Mouse (Mus musculus) kidney, embryonic 15.5 days (tissue): ENCODE measurements around the gene Miga2. TPM values are rescaled to one million over a fixed set of nuclear protein-coding genes. Genes with fewer than 3 reads are reported as not detected.

Experiments used
- ATAC-seq: fragments of 200-750 bp; cut with Nextera tagmentation; replicated peaks from 2 replicates; pipeline ENCODE4 v1.8.0; 2017; ENCODE audit warnings: moderate TSS enrichment; ENCODE audit not compliant: low FRiP score
- H3K27ac ChIP-seq: fragments of 300-500 bp; sonication (generic); 2 replicates; pipeline ENCODE4 v1.5.1; 2015; ENCODE audit warnings: mild to moderate bottlenecking, inconsistent platforms
- H3K27me3 ChIP-seq: fragments of 300-500 bp; sonication (generic); 2 replicates; pipeline ENCODE4 v1.6.1; 2015; ENCODE audit warnings: inconsistent platforms
- H3K36me3 ChIP-seq: fragments of 300-500 bp; sonication (generic); 2 replicates; pipeline ENCODE4 v1.6.1; 2015; ENCODE audit warnings: inconsistent platforms
- H3K4me1 ChIP-seq: fragments of 300-500 bp; sonication (generic); 2 replicates; pipeline ENCODE4 v1.6.1; 2015; ENCODE audit warnings: inconsistent platforms
- H3K4me2 ChIP-seq: fragments of 300-500 bp; sonication (generic); 2 replicates; pipeline ENCODE4 v1.6.1; 2015; ENCODE audit warnings: moderate library complexity, mild to moderate bottlenecking, inconsistent platforms
- H3K4me3 ChIP-seq: fragments of 300-500 bp; sonication (generic); replicated peaks from 2 replicates; pipeline ENCODE4 v1.5.1; 2015; ENCODE audit warnings: mild to moderate bottlenecking, inconsistent platforms
- H3K9ac ChIP-seq: fragments of 300-500 bp; sonication (generic); 2 replicates; pipeline ENCODE4 v1.6.1; 2015; ENCODE audit warnings: mild to moderate bottlenecking, inconsistent platforms
- H3K9me3 ChIP-seq: fragments of 300-500 bp; sonication (generic); replicated peaks from 2 replicates; pipeline ENCODE4 v1.6.1; 2016; ENCODE audit warnings: inconsistent platforms
- WGBS: fragments of 180-500 bp; shearing (Covaris S2); methylation state at CpG from one replicate; pipeline ENCODE4 v1.1.7; 2015; ENCODE audit warnings: mixed read lengths; 5-methylcytosine and 5-hydroxymethylcytosine counted together
- polyA plus RNA-seq: library from polyadenylated mRNA; unstranded; fragments of >200 nt; fragmentation: Nextera tagmentation; extraction: Ambion mirVana; gene quantifications from 2 replicates; pipeline ENCODE4 v1.2.1, GENCODE M21; 2015

Gene Miga2
- 26.4 and 28.8 TPM in 2 replicates for polyA plus RNA-seq

DNA sequence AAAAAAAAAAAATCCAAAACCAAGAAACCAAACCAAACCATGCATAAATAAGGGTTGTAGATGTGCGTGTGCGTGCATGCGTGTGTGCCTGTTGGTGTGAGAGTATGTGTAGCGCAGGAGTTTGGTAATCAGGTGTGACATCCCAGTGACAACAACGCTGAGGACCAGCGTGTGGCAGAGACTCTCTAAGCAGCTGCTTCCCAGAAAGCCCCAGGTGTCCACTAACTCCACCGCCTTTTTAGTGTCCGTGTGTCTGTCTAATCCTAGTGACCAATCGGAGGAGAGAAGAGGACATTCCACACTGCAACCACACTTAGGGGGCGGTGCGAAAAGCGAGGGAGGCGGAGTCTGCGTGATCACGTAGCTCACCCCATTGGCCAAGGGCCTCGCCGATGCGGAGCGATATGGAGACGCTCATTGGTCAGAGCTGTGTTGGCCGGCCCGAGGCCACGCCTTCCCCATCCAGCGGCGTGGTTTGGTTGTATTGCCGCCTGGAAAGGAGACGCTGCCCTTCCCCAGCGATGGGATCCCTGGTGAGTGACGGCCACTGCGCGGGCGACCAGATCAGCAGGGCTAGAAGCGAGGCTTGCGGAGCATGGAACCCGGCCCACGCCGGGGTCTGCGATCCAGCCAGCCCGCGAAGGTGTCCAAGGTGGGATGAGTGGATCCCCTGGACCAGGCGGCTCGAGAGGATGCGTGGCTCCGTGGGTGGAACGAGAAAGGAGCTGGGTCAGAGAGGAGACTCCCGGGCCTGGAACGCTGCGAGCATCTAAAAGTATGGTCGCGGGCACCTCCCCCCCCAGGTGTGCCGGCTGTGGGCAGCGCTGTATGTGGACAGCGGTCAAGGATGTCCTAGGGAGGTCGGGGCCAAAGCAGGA, at the start of gene Miga2:
Gene Miga2 (plus strand): TSS at position 461 of the 878 bp plus-strand sequence.
- H3K4me2 ChIP-seq, result peak within 1 kb of the TSS; percentile 82
- peaks cover 22% of the 10 kb centered on the region for H3K4me1 ChIP-seq
- no peaks in the 10 kb centered on the region for H3K9me3 ChIP-seq
- H3K27ac ChIP-seq, result peak within 1 kb of the TSS; percentile 78
- H3K36me3 ChIP-seq, result peaks cover 21% of the 10 kb centered on the region
- H3K4me3 ChIP-seq, result peak within 1 kb of the TSS; percentile 61
- H3K9ac ChIP-seq, result peak within 1 kb of the TSS; percentile 73
- WGBS, result under 1% methylated on average over 54 of the region's 54 CpGs
- H3K27me3 ChIP-seq, result no peaks in the 10 kb centered on the region
- peak; percentile 99 for ATAC-seq

DNA sequence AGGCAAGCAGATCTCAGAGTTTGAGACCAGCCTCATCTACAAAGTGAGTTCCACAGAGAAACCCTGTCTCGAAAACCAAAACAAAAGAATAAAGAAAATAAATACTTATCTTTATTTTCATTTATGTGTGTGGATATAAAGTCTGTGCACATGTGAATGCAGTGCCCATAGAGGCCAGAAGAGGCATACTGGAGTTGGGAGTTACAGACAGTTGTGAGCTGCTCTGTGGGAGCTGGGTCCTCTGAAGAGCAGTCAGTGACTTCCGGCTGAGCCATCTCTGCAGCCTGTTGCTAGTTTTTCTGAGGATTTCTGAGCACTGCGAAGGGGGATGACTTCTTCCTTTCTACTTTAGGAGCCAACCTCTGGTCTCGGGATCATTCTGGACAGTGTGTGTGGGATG, 47.9 kb upstream of the Miga2 start:
- no peak overlapping the region for H3K9ac ChIP-seq
- ATAC-seq, result no peak
- 93% methylated on average over 4 of the region's 4 CpGs for WGBS

DNA sequence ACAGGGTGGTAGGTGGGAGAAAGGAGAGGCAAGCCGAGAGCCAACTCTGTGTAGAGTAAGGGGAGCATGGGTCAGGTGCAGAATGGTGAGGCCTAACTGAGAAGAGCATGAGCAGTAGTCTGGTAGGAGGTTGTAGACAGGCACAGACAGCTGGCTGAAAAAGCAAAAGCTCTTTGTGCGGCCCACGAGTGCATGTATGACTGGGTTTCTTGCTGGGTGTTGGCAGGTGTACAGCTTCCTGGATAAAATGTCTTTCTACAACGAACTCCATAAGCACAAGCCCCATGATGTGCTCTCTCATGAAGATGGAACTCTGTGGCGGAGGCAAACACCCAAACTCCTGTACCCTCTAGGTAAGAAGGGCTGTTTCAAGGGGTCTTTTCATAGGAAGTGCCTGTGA, 47.1 kb upstream of the Miga2 start:
- no peak overlapping the region for H3K4me2 ChIP-seq
- no peaks in the 10 kb centered on the region for H3K27me3 ChIP-seq
- H3K4me3 ChIP-seq, result no peak overlapping the region
- no peak overlapping the region for H3K9ac ChIP-seq
- H3K9me3 ChIP-seq, result no peaks in the 10 kb centered on the region
- no peak for ATAC-seq
- WGBS, result 95% methylated on average over 5 of the region's 5 CpGs
- H3K36me3 ChIP-seq, result peaks cover 91% of the 10 kb centered on the region
- H3K4me1 ChIP-seq, result no peaks in the 10 kb centered on the region
- no peak overlapping the region for H3K27ac ChIP-seq

More for the DNA sequence above, 47.9 kb upstream of the Miga2 start:
- Histone ChIP-seq H3K27me3 (no peaks in the 10 kb centered on the region), H3K9me3 (no peaks in the 10 kb centered on the region), H3K4me1 (no peaks in the 10 kb centered on the region), H3K27ac (no peak overlapping the region), H3K4me3 (no peak overlapping the region), H3K4me2 (no peak overlapping the region), H3K36me3 (peaks cover 89% of the 10 kb centered on the region)

DNA sequence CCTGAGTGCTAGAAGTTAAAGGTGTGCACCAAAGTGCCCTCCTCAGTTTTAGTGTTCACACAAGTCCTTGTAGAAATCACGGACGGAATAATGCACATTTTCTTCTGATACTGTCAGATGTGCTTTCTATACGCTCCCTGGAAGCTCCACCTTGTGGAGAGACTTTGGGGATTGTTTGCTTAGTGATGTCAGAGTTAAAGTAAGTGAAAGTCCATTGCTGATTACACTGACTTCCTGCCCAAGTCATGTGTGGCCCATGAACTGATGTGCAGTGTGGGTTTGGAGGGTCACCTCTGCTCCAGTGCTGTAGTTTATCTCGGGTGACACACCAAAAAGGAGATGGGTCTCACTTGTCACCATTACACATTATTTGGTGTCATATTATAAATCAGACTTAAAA, 44.8 kb upstream of the Miga2 start:
- ATAC-seq, result no peak
- Histone ChIP-seq H3K9ac (no peak overlapping the region), H3K27me3 (no peaks in the 10 kb centered on the region), H3K9me3 (no peaks in the 10 kb centered on the region), H3K4me1 (no peaks in the 10 kb centered on the region), H3K36me3 (peaks cover 91% of the 10 kb centered on the region), H3K27ac (no peak overlapping the region), H3K4me3 (no peak overlapping the region), H3K4me2 (no peak overlapping the region)
- whole genome bisulfite sequencing, result 77% methylated on average over 4 of the region's 4 CpGs

DNA sequence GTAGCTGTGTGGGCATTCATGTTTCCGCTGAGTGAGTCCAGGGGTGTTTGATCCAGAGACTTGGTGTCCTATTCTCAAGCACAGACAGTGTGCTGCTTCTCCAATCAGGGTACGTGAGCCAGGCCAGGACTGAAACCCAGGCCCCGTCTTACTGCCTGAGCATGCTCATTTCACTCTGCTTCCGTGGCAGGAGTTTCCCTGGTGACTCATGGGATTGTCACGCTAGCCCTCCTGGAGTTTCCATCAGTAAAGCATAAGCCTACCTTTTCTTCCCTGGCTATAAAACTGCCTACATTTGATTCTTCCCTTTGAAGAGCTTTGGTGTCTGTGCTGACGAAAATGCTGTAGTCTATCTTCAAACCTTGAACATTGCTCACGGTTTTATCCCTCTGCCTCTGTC, 40.9 kb upstream of the Miga2 start:
- Histone ChIP-seq H3K27ac (no peak overlapping the region), H3K4me1 (no peaks in the 10 kb centered on the region), H3K27me3 (no peaks in the 10 kb centered on the region), H3K4me2 (no peak overlapping the region), H3K9me3 (no peaks in the 10 kb centered on the region), H3K4me3 (no peak overlapping the region), H3K36me3 (peaks cover 91% of the 10 kb centered on the region), H3K9ac (no peak overlapping the region)
- ATAC-seq, result no peak
- WGBS, result 91% methylated on average over 7 of the region's 7 CpGs

DNA sequence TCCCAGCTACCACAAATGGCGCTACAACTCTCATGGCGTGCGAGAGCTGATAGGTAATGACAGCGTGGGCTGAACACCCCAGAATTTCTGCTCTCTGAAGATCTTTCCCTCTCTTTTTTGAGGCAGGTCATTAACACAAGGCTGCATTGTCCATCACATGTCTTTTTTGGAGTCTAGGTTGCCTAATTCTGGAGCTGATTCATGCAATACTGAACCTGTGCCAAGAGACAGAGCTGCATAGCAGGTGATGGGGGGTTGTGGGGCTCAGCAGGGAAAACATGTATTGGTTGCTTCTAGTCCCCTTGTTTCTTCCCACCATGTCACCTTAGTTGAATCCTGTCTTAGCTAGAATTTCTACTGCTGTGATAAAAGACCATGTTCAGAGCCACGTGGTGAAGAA, 38.7 kb upstream of the Miga2 start:
- Histone ChIP-seq H3K27ac (no peak overlapping the region), H3K9me3 (no peaks in the 10 kb centered on the region), H3K9ac (no peak overlapping the region), H3K36me3 (peaks cover 99% of the 10 kb centered on the region), H3K4me2 (no peak overlapping the region), H3K4me1 (no peaks in the 10 kb centered on the region), H3K27me3 (no peaks in the 10 kb centered on the region), H3K4me3 (no peak overlapping the region)
- ATAC-seq, result no peak
- 94% methylated on average over 5 of the region's 5 CpGs for WGBS

DNA sequence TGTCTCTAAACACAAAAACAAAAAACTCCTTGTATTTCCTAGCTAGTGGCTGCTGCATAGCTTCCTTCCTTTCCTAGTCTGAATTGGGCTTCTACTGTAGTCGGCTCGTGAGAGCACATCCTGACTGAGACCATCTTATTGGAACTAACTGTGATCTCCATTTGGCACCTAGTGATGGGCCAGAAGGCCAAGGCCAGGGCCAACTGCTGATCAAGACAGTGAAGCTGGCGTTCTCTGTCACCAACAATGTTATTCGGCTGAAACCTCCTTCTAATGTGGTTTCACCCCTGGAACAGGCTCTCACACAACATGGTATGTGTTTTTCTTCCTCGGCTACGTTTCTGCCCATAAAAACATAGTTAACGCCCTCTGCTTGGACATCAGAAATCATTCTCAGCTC, 36.8 kb upstream of the Miga2 start:
- Histone ChIP-seq H3K27ac (no peak overlapping the region), H3K4me3 (no peak overlapping the region), H3K4me2 (no peak overlapping the region), H3K4me1 (no peaks in the 10 kb centered on the region), H3K9me3 (no peaks in the 10 kb centered on the region), H3K36me3 (peaks cover 99% of the 10 kb centered on the region), H3K27me3 (no peaks in the 10 kb centered on the region), H3K9ac (no peak overlapping the region)
- 91% methylated on average over 7 of the region's 7 CpGs for WGBS
- ATAC-seq, result no peak

DNA sequence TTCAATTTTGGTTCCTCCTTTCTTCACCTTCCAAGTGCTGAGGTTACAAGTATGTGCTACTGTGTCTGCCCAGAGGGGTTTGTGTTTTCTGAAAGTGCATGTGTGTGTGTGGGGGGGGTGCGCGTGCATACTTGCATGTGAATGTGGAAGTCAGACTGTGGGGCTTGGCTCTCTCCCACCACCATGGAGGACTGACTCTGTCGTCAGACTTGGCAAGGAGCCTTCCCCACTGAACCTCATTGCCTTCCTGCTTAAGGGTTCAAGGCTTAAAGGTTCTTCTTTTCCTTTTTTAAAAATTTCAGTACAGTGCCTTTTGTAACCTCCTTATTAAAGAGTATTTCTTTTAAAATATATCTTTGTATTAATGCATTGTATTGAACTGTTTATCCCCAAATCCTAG, 35.2 kb upstream of the Miga2 start:
- Histone ChIP-seq H3K9me3 (no peaks in the 10 kb centered on the region), H3K36me3 (peaks cover 99% of the 10 kb centered on the region), H3K4me1 (no peaks in the 10 kb centered on the region), H3K4me2 (no peak overlapping the region), H3K27me3 (no peaks in the 10 kb centered on the region), H3K4me3 (no peak overlapping the region), H3K9ac (no peak overlapping the region), H3K27ac (no peak overlapping the region)
- 85% methylated on average over 3 of the region's 3 CpGs for whole genome bisulfite sequencing
- ATAC-seq, result no peak

DNA sequence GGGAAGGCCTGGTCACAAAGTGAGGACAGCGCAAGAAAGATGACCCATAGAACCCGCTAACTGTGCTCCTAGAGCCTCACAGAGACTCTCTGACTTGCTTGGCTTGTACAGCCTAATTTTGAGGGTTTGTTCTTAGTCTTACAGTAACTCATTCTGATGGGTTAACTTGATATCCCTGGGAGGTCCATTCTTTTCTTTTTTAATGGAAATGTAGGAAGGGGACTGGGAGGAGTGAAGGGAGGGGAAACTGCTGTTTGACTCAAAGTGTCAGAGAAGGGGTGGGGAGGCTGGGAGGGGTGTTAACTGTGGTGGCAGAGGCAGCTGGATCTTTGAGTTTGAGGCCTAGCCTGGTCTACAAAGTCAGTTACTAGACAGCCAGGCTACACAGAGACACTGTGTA, 28.7 kb upstream of the Miga2 start:
- no peak overlapping the region for H3K9ac ChIP-seq
- H3K27ac ChIP-seq, result no peak overlapping the region
- no peaks in the 10 kb centered on the region for H3K4me1 ChIP-seq
- no peaks in the 10 kb centered on the region for H3K9me3 ChIP-seq
- ATAC-seq, result no peak
- H3K27me3 ChIP-seq, result no peaks in the 10 kb centered on the region
- 92% methylated on average over 2 of the region's 2 CpGs for WGBS
- no peak overlapping the region for H3K4me3 ChIP-seq
- H3K36me3 ChIP-seq, result peaks cover 100% of the 10 kb centered on the region
- no peak overlapping the region for H3K4me2 ChIP-seq

DNA sequence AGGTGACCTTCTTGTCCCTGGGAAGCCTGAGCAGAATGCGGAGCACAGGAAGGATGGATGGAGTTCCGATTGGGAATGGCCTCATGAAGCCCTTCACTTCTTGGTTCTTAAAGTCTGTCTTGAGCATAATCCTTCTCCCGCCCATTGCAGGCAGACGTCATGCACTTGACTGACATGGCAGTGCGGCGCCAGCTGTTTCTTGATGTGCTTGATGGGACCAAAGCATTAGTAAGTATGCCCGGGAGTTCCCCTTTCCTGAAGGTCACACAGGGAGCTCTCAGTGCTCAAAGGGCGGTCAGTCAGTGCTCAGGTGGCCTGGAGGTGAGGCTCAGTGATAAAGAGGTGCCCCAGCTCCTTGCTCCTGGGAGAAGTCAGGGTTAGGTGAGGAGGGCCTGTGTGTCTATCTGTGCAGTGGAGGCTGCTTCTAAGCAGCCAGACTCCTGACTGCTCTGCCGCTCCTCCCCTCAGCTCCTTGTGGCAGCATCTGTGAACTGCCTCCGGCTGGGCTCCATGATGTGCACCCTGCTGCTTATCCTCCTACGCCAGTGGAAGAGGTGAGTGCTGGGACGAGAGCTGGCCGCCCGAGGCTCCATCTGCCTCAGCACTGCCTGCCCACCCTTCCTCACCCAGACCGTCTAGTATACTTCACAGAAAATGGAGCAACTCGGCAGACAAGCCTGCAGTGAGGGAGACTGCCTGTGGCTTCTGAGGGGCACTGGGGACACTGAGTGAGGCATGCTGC, 27.7 kb upstream of the Miga2 start:
- H3K4me2 ChIP-seq, result no peak overlapping the region
- 91% methylated on average over 16 of the region's 16 CpGs for WGBS
- ATAC-seq, result no peak

DNA sequence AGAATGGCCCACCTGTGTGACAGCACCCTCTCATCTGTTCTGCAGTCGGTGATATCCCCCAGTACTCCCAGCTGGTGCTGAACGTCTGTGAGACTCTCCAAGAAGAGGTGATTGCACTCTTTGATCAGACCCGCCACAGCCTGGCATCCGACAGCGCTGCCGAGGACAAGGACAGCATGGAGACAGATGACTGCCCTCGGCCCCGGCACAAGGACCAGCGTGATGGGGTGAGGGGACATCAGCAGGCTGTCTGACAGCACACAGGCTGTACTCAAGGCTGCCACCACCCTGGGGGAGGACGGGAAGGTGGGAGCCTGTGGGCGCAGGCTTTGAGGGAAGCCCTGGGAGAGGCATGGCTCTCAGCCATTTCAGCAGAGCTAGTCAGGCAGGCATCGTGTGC, 26.9 kb upstream of the Miga2 start:
- no peaks in the 10 kb centered on the region for H3K27me3 ChIP-seq
- WGBS, result 78% methylated on average over 12 of the region's 12 CpGs
- peaks cover 100% of the 10 kb centered on the region for H3K36me3 ChIP-seq
- no peaks in the 10 kb centered on the region for H3K9me3 ChIP-seq
- ATAC-seq, result no peak
- no peak overlapping the region for H3K4me3 ChIP-seq
- H3K27ac ChIP-seq, result no peak overlapping the region
- no peak overlapping the region for H3K9ac ChIP-seq
- no peaks in the 10 kb centered on the region for H3K4me1 ChIP-seq
- no peak overlapping the region for H3K4me2 ChIP-seq

More for the DNA sequence above, 27.7 kb upstream of the Miga2 start:
- Histone ChIP-seq H3K9ac (no peak overlapping the region), H3K4me3 (no peak overlapping the region), H3K36me3 (peaks cover 100% of the 10 kb centered on the region), H3K4me1 (no peaks in the 10 kb centered on the region), H3K27me3 (no peaks in the 10 kb centered on the region), H3K9me3 (no peaks in the 10 kb centered on the region), H3K27ac (no peak overlapping the region)

DNA sequence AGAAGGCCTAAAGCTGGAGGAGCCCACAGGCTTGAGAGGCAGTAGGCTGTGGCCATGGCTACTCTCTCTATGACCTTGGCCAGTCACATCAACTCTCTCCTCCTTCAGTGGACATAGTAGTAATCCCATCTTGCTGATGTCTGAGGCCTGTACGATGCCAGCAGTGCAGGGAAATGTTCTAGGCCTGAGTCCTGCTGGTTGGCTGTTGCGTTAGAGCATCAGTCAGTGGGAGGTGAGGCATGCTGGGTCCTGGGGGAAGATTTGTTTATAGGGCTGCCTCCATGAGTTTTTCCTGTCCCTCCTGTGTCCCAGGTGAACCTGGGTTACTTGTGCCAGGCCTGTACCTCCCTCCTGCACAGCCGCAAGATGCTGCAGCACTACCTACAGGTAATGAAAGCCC, 22.0 kb upstream of the Miga2 start:
- H3K4me1 ChIP-seq, result no peaks in the 10 kb centered on the region
- ATAC-seq, result no peak
- no peak overlapping the region for H3K4me2 ChIP-seq
- H3K9ac ChIP-seq, result no peak overlapping the region
- no peaks in the 10 kb centered on the region for H3K9me3 ChIP-seq
- WGBS, result 90% methylated on average over 3 of the region's 3 CpGs
- H3K27me3 ChIP-seq, result no peaks in the 10 kb centered on the region
- peaks cover 100% of the 10 kb centered on the region for H3K36me3 ChIP-seq
- H3K27ac ChIP-seq, result no peak overlapping the region
- no peak overlapping the region for H3K4me3 ChIP-seq
